Mouse (Mus musculus): ENCODE results near the gene Abcc5. TPM values are rescaled to one million over a fixed set of nuclear protein-coding genes. Genes with fewer than 3 reads are reported as not detected.
"Not testable (repeated sequence)": the region's sequence is repeated elsewhere in the genome, so short reads cannot be mapped to it uniquely, and the experiment has no call there.

The Abcc5 gene
- polyA plus RNA-seq, 1 experiment from 2014 or later: 68.6 TPM

DNA sequence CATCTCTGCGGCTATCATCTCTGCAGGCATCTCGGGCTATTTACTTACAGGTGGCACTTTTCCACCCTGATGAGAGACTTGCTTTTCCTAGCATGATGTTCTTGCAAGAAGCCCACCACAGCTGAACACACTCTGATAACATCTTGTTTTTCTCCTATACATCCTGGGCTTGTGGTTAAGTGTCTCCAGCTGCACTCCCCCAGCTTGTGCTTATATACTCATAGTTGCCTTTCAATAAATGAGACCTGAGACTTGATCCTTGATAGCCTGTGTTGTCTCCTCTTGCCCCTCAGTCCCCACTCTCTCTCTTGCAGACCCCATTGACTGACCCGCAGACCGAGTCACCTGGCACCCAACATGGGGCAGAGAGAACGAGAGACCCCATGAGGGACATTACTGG, 32.5 kb upstream of the Abcc5 start:
- H3K36me3 ChIP-seq (ENCODE audit: control insufficient read depth, insufficient read depth, low read length); H3K27me3 ChIP-seq (ENCODE audit: control insufficient read depth, insufficient read depth, low read length); H3K27ac ChIP-seq (replicated peaks in 1 of 2; ENCODE audit: control insufficient read depth in 1 of 2, insufficient read depth in 1 of 2, low read depth in 2 of 2, low read length in 2 of 2); H3K9ac ChIP-seq (ENCODE audit: low read length); H3K4me3 ChIP-seq (ENCODE audit: control insufficient read depth in 1 of 2, insufficient read depth in 1 of 2, low read depth in 1 of 2, low read length in 2 of 2); H3K4me2 ChIP-seq (ENCODE audit: low read length); H3K9me3 ChIP-seq (ENCODE audit: control insufficient read depth, low read length); ATAC-seq (ENCODE audit: insufficient number of reproducible peaks, insufficient read depth, low FRiP score, low read depth); H3K4me1 ChIP-seq (ENCODE audit: control insufficient read depth in 2 of 2, insufficient read depth in 2 of 2, low read length in 2 of 2): not testable (repeated sequence)
- WGBS: 88% methylated on average over 5 of the region's 5 CpGs

DNA sequence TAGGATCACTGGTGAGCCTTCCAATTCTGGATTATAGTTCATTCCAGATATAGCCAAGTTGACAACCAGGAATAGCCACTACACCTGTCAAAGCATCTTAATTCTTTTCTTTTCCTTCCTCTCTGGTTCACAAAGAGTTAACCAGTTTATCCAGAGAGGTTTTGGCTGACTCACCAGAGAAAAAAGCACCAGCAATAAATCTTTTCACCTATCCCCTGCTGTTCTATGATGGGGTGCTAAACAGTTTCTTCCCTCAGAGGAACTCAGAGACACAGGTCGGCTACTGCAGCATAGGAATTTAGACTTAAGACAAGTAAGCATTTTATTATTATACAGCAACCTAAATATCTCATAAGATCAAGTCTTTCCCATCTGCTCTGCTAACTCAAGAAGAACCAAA, 29.9 kb upstream of the Abcc5 start:
- Histone ChIP-seq H3K27me3 (ENCODE audit: control insufficient read depth, insufficient read depth, low read length) (no peaks in the 10 kb centered on the region), H3K9ac (ENCODE audit: low read length) (no peak overlapping the region), H3K27ac (replicated peaks in 1 of 2; ENCODE audit: control insufficient read depth in 1 of 2, insufficient read depth in 1 of 2, low read depth in 2 of 2, low read length in 2 of 2) (no peak overlapping the region), H3K36me3 (ENCODE audit: control insufficient read depth, insufficient read depth, low read length) (no peaks in the 10 kb centered on the region), H3K4me1 (ENCODE audit: control insufficient read depth in 2 of 2, insufficient read depth in 2 of 2, low read length in 2 of 2) (no peaks in the 10 kb centered on the region), H3K4me2 (ENCODE audit: low read length) (no peak overlapping the region), H3K4me3 (ENCODE audit: control insufficient read depth in 1 of 2, insufficient read depth in 1 of 2, low read depth in 1 of 2, low read length in 2 of 2) (no peak overlapping the region), H3K9me3 (ENCODE audit: control insufficient read depth, low read length) (no peaks in the 10 kb centered on the region)
- ATAC-seq (ENCODE audit: insufficient number of reproducible peaks, insufficient read depth, low FRiP score, low read depth): no peak
- WGBS: 28% methylated on average over 1 of the region's 1 CpGs

DNA sequence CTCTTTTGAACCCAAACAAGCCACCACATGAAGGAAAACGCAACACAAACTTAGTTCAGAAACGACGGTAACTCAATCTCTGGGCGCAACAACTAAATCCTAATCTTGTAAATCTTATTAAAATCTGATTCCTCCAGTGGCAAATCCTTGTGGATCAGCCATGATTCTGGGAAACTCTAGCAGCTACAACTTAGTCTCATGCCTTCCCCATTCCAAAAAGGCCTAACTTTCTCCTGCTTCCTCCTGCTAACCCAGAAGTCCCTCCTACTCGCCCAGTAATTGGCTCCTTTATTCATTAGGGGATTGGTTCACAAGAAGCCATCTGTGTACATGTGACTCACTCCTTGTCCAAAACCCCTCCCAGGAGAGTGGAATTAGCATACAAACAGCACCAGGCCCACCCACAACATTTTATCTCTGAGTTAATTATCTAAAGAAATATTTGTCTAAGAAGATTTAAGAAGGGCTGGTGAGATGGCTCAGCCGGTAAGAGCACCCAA, 28.0 kb upstream of the Abcc5 start:
- WGBS: 86% methylated on average over 6 of the region's 6 CpGs
- Histone ChIP-seq H3K9me3 (ENCODE audit: control insufficient read depth, low read length) (no peaks in the 10 kb centered on the region), H3K27ac (replicated peaks in 1 of 2; ENCODE audit: control insufficient read depth in 1 of 2, insufficient read depth in 1 of 2, low read depth in 2 of 2, low read length in 2 of 2) (no peak overlapping the region), H3K27me3 (ENCODE audit: control insufficient read depth, insufficient read depth, low read length) (no peaks in the 10 kb centered on the region), H3K36me3 (ENCODE audit: control insufficient read depth, insufficient read depth, low read length) (no peaks in the 10 kb centered on the region), H3K9ac (ENCODE audit: low read length) (no peak overlapping the region), H3K4me2 (ENCODE audit: low read length) (no peak overlapping the region), H3K4me3 (ENCODE audit: control insufficient read depth in 1 of 2, insufficient read depth in 1 of 2, low read depth in 1 of 2, low read length in 2 of 2) (no peak overlapping the region), H3K4me1 (ENCODE audit: control insufficient read depth in 2 of 2, insufficient read depth in 2 of 2, low read length in 2 of 2) (no peaks in the 10 kb centered on the region)
- ATAC-seq (ENCODE audit: insufficient number of reproducible peaks, insufficient read depth, low FRiP score, low read depth): no peak

DNA sequence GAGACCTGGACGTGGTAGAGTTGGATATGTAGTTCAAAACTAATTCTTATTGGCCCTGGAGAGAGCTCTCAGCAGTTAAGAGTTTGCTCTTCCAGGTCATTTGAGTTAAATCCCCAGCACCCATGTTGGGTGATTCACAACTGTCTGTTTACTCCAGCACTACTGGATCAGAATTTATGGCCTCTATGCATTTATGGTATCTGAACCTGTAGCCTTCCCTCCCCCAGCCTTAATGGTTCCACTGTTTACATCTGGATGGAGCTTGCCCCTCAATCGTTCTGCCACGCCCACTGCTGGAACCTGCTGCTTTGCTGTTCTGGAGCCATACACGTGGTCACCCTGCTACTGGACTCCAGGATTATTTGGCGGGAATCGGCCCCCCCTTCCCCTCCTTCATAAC, 25.6 kb upstream of the Abcc5 start:
- WGBS: 77% methylated on average over 6 of the region's 6 CpGs
- Histone ChIP-seq H3K36me3 (ENCODE audit: control insufficient read depth, insufficient read depth, low read length) (no peaks in the 10 kb centered on the region), H3K4me1 (ENCODE audit: control insufficient read depth in 2 of 2, insufficient read depth in 2 of 2, low read length in 2 of 2) (no peaks in the 10 kb centered on the region), H3K4me2 (ENCODE audit: low read length) (no peak overlapping the region), H3K27me3 (ENCODE audit: control insufficient read depth, insufficient read depth, low read length) (no peaks in the 10 kb centered on the region), H3K27ac (replicated peaks in 1 of 2; ENCODE audit: control insufficient read depth in 1 of 2, insufficient read depth in 1 of 2, low read depth in 2 of 2, low read length in 2 of 2) (no peak overlapping the region), H3K9me3 (ENCODE audit: control insufficient read depth, low read length) (no peaks in the 10 kb centered on the region), H3K4me3 (ENCODE audit: control insufficient read depth in 1 of 2, insufficient read depth in 1 of 2, low read depth in 1 of 2, low read length in 2 of 2) (no peak overlapping the region), H3K9ac (ENCODE audit: low read length) (no peak overlapping the region)
- ATAC-seq (ENCODE audit: insufficient number of reproducible peaks, insufficient read depth, low FRiP score, low read depth): no peak

DNA sequence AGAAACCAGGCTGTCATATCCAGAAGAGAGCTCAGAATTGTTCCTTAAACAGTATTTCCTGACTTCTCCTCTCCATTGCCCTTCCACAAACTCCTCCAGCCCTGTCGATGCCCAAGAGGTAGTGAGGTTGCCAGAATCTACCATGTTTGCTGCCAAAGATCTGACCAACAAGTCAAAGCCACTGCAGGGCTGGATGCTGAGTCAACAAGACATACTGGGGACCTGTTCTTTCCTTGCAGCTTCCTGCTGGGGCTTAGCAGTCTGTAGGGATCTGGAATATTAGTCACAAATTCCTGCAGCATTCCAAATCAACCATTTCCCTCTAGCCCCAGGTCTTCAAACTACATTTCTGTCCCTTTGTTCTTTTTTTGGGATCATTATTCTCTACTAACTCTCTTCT, 19.7 kb upstream of the Abcc5 start:
- H3K27me3 ChIP-seq (ENCODE audit: control insufficient read depth, insufficient read depth, low read length): no peaks in the 10 kb centered on the region
- 52% methylated on average over 1 of the region's 1 CpGs for WGBS
- H3K27ac ChIP-seq (replicated peaks in 1 of 2; ENCODE audit: control insufficient read depth in 1 of 2, insufficient read depth in 1 of 2, low read depth in 2 of 2, low read length in 2 of 2): no peak overlapping the region
- no peak overlapping the region for H3K4me2 ChIP-seq (ENCODE audit: low read length)
- H3K9me3 ChIP-seq (ENCODE audit: control insufficient read depth, low read length): no peaks in the 10 kb centered on the region
- no peak overlapping the region for H3K4me3 ChIP-seq (ENCODE audit: control insufficient read depth in 1 of 2, insufficient read depth in 1 of 2, low read depth in 1 of 2, low read length in 2 of 2)
- H3K9ac ChIP-seq (ENCODE audit: low read length): no peak overlapping the region
- ATAC-seq (ENCODE audit: insufficient number of reproducible peaks, insufficient read depth, low FRiP score, low read depth): no peak
- peaks cover 0 to 4% of the 10 kb centered on the region in 2 experiments; a peak in 2 of 4 replicates for H3K4me1 ChIP-seq (ENCODE audit: control insufficient read depth in 2 of 2, insufficient read depth in 2 of 2, low read length in 2 of 2)
- no peaks in the 10 kb centered on the region for H3K36me3 ChIP-seq (ENCODE audit: control insufficient read depth, insufficient read depth, low read length)

DNA sequence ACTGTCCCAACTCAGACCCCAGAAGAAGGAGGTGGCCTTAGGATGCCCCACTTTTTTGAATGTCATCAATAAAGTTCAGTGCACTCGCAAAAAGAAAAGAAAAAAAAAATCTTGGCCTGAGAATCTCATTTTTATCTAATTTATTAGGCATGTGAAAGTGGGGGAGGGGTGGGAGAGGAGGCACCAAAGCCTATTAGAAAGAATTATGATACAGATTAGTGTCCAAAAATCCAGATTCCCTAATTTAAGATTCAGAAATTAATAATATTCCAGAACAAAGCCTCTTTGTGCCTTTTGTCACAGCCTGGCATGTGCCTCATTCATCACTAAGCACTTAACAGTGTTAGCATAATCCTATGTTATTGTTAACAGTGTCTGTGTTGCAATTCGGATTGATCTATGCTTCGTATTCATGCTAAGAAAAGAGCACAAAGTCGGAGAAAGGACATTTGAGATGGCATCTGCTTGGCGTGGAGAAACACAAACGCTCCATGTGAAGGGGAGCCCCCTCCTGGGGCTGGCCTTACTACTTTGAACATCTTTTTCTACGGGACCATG, 18.7 kb upstream of the Abcc5 start:
- H3K4me1 ChIP-seq (ENCODE audit: control insufficient read depth in 2 of 2, insufficient read depth in 2 of 2, low read length in 2 of 2): peaks cover 0 to 4% of the 10 kb centered on the region in 2 experiments; a peak in 2 of 4 replicates
- H3K27me3 ChIP-seq (ENCODE audit: control insufficient read depth, insufficient read depth, low read length): no peaks in the 10 kb centered on the region
- no peaks in the 10 kb centered on the region for H3K9me3 ChIP-seq (ENCODE audit: control insufficient read depth, low read length)
- WGBS: 59% methylated on average over 7 of the region's 7 CpGs
- H3K4me3 ChIP-seq (ENCODE audit: control insufficient read depth in 1 of 2, insufficient read depth in 1 of 2, low read depth in 1 of 2, low read length in 2 of 2): no peak overlapping the region
- ATAC-seq (ENCODE audit: insufficient number of reproducible peaks, insufficient read depth, low FRiP score, low read depth): no peak
- no peaks in the 10 kb centered on the region for H3K36me3 ChIP-seq (ENCODE audit: control insufficient read depth, insufficient read depth, low read length)
- no peak overlapping the region for H3K9ac ChIP-seq (ENCODE audit: low read length)
- no peak overlapping the region for H3K27ac ChIP-seq (replicated peaks in 1 of 2; ENCODE audit: control insufficient read depth in 1 of 2, insufficient read depth in 1 of 2, low read depth in 2 of 2, low read length in 2 of 2)
- no peak overlapping the region for H3K4me2 ChIP-seq (ENCODE audit: low read length)

DNA sequence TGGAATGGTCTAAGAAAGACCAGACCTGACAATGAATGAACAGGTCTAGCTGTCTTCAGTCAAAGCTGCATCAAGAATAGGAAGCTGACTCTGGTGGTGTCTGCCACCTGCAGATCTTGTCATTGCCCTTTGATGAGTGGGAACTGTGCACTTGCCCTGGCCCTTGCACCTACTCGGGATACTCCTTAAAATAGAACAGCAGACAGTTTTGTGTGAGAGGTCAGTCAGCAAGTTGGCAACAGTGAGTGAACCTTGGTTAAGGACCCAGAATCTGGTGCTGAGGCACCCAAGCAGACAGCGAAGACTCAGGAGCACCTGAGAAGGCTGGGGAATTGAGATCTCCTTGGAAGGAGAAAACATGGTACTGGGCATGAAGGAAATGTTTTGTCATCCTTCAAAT, 16.7 kb upstream of the Abcc5 start:
- Histone ChIP-seq H3K27me3 (ENCODE audit: control insufficient read depth, insufficient read depth, low read length) (no peaks in the 10 kb centered on the region), H3K9ac (ENCODE audit: low read length) (no peak overlapping the region), H3K36me3 (ENCODE audit: control insufficient read depth, insufficient read depth, low read length) (no peaks in the 10 kb centered on the region), H3K4me3 (ENCODE audit: control insufficient read depth in 1 of 2, insufficient read depth in 1 of 2, low read depth in 1 of 2, low read length in 2 of 2) (no peak overlapping the region), H3K4me1 (ENCODE audit: control insufficient read depth in 2 of 2, insufficient read depth in 2 of 2, low read length in 2 of 2) (peaks cover 0 to 4% of the 10 kb centered on the region in 2 experiments; a peak in 2 of 4 replicates), H3K27ac (replicated peaks in 1 of 2; ENCODE audit: control insufficient read depth in 1 of 2, insufficient read depth in 1 of 2, low read depth in 2 of 2, low read length in 2 of 2) (no peak overlapping the region), H3K4me2 (ENCODE audit: low read length) (no peak overlapping the region), H3K9me3 (ENCODE audit: control insufficient read depth, low read length) (no peaks in the 10 kb centered on the region)
- 65% methylated on average over 2 of the region's 2 CpGs for WGBS
- ATAC-seq (ENCODE audit: insufficient number of reproducible peaks, insufficient read depth, low FRiP score, low read depth): no peak
